ENCODE assay signal across 8 mouse cellular contexts in genomic region chr10:120130621-120131020, GRCm38 (mm10). TPM values are rescaled to one million over a fixed set of nuclear protein-coding genes. Genes with fewer than 3 reads are reported as not detected.
DNase-seq lines count a peak whose midpoint lies in the region; ATAC-seq lines count a peak whose summit lies in the region.

No protein-coding gene starts in this region.

- peak; percentile 64 for DNase-seq in embryo, embryonic 10.5 days (ENCODE audit: low spot score)
- no peak for DNase-seq in embryo, embryonic 10 days (ENCODE audit: low spot score)
- peak; percentile 35 for DNase-seq in ovary, postnatal 14 days (ENCODE audit: low spot score)
- no peak for DNase-seq in ovary, postnatal 10 days (ENCODE audit: low spot score)
- peak; percentile 21 for DNase-seq in layer of hippocampus, adult 9-11 months
- peak; percentile 52 for DNase-seq in mesoderm, embryonic 11.5 days (ENCODE audit: low read depth, low spot score)
- DNase-seq in testis, postnatal 14 days (ENCODE audit: low spot score), result peak; percentile 29

- ATAC-seq in erythroblast, adult 5-6 weeks (replicated peaks; ENCODE audit: low FRiP score, poor library complexity, severe bottlenecking), result peak; percentile 72

RNA-seq across cellular contexts. Expression of gene Helb, which starts 17.8 kb away (rescaled TPM):
- 9.4 and 31.7 TPM in 2 replicates for total RNA-seq in erythroblast, adult 5-6 weeks (2015; ENCODE audit: low replicate concordance)
- 24.0 and 29.6 TPM in 2 replicates for total RNA-seq in erythroblast, adult 5-6 weeks (2017; ENCODE audit: low replicate concordance)

Comparison
In these comparisons a context has a peak if more than half of its experiments do, and no peak if none do; other contexts are left out.
1. DNase-seq: peak in embryo, embryonic 10.5 days (single experiment), ovary, postnatal 14 days (single experiment), layer of hippocampus, adult 9-11 months (single experiment), mesoderm, embryonic 11.5 days (single experiment) and testis, postnatal 14 days (single experiment); none in embryo, embryonic 10 days (single experiment) and ovary, postnatal 10 days (single experiment).